Mouse (Mus musculus): ENCODE results near the gene Gpatch2l. TPM values are rescaled to one million over a fixed set of nuclear protein-coding genes. Genes with fewer than 3 reads are reported as not detected.

The Gpatch2l gene
- 10 to 100 TPM; 35.8 to 37.2 TPM for total RNA-seq (2021)

DNA sequence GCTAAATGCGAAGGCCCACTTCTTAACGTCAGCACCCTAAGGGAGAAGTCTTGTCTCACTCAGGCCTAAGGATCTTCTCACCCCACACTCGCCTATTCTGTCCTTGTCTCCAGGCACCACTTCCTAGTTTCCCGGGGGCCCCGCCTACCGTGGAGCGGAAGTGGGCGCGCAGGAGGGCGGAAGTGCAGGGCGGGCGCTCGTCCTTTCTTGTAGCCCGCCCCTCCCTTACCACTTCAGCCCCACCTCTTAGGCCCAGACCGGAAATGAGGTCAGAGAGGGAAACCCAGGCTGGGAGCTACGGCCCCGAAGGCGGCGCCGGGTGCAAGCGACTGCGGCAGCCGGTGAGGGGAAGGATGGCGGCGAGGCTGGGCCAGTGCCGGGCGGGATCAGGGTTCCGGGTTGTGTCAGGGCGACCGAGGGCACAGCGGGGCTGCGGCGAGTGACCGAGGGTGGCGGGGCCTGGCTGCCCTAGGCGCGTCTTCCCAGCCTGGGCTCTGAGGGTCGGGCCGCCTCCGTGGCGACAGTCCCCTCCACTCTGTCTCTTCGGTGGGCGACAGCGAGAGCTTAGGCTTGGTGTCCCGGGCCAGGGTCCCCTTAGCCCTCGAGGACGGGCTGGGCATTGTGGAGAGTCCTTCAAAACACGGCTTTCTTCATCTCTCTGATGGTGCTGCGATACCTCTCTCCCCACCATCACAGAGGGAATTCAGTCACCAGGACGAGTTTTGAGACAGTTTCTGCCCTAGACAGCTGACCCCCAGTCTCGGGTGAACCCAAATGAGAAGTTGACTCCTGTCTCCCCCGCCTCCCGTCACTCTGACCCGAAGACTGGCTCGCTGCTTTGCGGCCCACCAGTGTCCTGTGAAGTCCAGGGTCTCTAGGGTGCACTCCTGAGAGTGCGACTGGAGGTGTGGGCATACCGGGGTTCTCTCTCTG lies at the start of gene Gpatch2l:
Gpatch2l (plus strand) TSS at position 255 of the 933 bp plus-strand sequence.
- intact Hi-C loops (cut with DNase I), result no loop called here
- peak; percentile 89 to 98 for DNase-seq (ENCODE audit: low spot score in 2 of 2)

DNA sequence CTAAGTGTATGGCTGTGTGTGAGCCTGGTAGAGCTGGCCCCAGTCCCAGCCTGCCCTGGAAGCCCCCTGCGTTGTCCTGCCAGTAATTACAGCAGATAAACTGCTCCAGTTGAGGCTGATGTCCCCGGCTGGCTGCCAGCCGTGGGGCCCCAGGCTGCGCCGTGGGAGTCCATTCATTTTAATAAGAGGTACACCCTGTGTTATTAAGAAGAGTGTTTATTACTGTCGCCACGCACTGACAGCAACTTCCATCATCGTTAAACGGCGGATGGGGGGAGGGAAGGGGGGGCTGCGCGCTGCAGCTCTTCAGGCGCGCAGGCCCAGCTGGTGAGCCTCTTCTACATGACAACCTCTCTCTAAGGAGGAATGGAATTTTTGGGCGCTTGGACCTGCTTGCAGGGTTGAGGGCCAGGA lies 49.6 kb upstream of the Gpatch2l start:
- intact Hi-C loops (cut with DNase I), result no loop called here

DNA sequence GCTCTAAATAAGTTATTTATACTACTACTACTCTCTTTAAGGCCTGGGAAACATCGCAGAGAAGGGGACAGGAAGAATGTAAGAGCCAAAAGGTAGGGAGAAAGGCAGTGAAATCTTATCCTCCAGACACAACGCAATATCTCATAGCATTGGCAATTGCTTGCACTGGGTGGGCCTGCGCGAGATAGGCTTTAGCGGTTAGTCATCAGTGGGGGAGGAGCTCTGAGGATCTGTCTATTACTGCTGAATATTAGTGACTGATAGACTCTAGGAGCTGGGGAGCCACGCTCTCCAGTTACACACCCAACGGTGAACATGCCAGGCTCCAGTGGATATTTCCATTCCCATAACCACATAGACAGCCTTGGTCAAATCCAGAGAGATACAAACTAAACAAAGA lies 44.7 kb upstream of the Gpatch2l start:
- intact Hi-C loops (cut with DNase I), result no loop called here
- DNase-seq (ENCODE audit: low spot score in 2 of 2), result no peak

More for the DNA sequence above, 49.6 kb upstream of the Gpatch2l start:
- no peak for DNase-seq (ENCODE audit: low spot score in 2 of 2)

DNA sequence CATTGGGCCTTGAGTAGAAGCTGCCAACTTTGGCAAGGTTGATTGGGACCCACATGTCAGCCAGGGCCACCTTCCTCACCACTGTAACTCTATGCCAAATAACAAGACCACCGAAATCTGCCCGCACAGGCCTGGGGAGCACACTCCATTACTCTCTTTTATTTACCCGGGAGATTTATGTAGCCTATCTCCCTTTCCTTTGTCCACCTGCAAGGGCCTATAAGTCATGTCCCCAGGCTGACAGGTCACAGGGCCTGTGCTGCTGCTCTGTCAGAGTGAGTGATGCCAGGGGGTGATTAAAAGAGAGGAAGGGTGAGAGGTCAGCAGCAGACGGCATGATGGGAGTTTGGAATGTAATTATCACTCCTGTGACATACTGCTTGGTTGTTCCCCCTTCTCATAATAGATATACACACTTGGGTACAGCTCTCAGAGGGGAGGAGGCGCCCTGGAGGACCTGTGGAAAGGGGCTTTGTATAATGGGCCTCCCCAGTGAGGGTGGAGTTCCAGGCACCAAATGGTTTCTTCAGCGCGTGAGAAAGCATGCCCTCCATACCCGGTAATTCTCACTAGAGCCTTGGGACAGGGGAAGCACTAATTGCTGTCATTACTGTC lies 38.1 kb upstream of the Gpatch2l start:
- intact Hi-C loops (cut with DNase I), result no loop called here
- no peak for DNase-seq (ENCODE audit: low spot score in 2 of 2)

GRCm38 (mm10) chr12:86211099-86211520 lies 30.5 kb upstream of the Gpatch2l start:
- intact Hi-C loops (cut with DNase I), result no loop called here
- DNase-seq (ENCODE audit: low spot score in 2 of 2), result no peak

DNA sequence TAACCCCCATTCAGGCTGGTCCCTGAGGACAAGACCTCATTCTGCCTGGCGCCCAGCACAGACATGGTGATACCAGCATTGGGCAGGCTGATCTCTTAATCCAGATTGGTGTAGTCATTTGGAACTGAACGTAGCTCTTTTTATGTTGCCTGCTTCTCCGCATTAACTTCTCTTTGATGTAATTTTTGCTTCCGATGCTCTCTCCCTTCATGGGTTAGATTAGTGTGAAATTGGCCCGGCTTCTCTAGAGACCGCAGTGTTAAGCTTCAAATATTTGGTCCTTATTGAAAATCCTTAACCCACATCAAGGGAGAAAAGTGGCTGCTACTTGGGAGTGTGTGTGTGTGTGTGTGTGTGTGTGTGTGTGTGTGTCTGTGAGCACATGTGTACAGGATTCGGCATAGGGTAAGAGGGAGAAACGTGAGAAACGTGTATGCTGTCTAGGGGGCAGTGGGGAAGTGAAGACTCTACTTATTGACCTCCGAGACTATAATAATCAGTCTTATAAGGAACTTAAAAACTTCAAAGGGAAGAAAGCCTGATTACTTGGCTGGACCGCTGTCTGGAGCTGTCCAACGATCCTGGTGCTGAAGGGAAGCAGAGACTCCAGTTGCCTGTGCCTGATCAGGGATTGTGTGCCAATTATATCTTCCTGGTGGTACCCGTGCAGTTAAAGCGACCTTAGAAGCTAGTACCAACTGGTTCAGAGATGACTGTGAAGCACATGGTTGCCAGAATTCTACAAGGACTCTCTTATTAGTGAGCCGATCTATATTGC lies 28.8 kb upstream of the Gpatch2l start:
- no peak for DNase-seq (ENCODE audit: low spot score in 2 of 2)
- intact Hi-C loops (cut with DNase I), result no loop called here

DNA sequence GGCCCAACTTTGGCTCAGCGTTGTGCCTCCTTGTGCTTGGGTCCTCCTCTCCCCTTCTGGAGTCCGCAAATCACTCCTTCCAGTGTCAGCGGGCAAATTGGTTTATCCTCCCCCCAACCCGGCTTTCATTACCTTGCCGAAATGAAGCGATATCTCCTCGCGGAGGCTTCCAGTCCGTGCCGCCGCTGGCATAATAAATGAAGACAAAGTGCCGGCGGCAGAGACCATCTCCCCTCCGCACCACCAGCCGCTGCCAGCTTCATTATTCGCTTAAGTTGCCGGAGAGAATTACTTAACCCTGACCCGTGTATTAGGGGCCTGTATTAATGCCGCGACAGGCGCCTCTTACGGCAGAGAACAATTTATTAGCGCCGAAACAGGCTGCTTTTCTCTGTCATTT lies 27.5 kb upstream of the Gpatch2l start:
- DNase-seq (ENCODE audit: low spot score in 2 of 2), result no peak
- intact Hi-C loops (cut with DNase I), result no loop called here

- intact Hi-C loops (cut with DNase I), result no loop called here
- no peak for DNase-seq (ENCODE audit: low spot score in 2 of 2)
Measured at GRCm38 (mm10) chr12:86216687-86217421, 24.8 kb upstream of the Gpatch2l start.

GRCm38 (mm10) chr12:86220200-86221021 lies 21.2 kb upstream of the Gpatch2l start:
- intact Hi-C loops (cut with DNase I), result no loop called here
- DNase-seq (ENCODE audit: low spot score in 2 of 2), result peak in 1 of 2 experiments; percentile 19

GRCm38 (mm10) chr12:86221074-86221703 lies 20.5 kb upstream of the Gpatch2l start:
- DNase-seq (ENCODE audit: low spot score in 2 of 2), result no peak
- intact Hi-C loops (cut with DNase I), result no loop called here

DNA sequence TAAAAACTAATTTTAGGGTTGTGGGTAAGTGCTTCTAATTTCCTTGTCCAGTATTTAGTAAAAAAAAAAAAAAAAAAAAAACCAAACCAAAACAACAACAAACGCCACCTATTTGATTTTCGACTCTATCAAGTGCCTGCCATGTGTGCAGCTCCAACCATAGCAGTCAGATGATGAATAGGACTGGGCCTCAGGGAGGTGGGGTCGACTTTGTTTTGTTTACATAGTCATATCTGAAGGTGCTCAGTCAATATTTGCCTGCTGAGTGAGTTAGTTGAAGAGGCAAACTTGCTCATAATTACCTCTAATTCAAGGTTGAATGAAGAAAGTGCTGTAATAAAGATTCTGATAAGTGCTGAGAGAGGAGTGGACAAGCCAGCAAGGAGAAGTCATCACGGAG lies 7.4 kb upstream of the Gpatch2l start:
- DNase-seq (ENCODE audit: low spot score in 2 of 2), result no peak
- intact Hi-C loops (cut with DNase I), result no loop called here

DNA sequence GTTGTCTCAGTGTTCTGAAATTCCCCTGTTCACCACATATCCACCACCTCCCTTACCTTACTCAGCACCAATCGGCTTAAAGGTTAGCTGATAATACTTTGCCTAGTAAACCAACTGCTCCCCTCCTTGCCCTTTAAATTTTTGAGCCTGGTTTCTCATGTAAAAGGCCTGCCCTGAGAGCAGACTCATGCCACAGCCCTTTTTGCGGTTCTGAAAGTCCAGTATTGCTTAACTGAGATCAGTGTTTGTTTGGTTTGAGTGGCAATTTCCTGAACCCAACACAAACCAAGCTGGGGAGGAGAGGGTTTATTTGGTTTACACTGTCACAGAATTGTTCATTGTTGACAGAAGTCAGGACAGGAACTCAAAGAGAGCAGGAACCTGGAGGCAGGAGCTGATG lies 2.9 kb upstream of the Gpatch2l start:
- intact Hi-C loops (cut with DNase I), result no loop called here
- DNase-seq (ENCODE audit: low spot score in 2 of 2), result no peak

- DNase-seq (ENCODE audit: low spot score in 2 of 2), result peak in 1 of 2 experiments; percentile 16
- intact Hi-C loops (cut with DNase I), result no loop called here
Measured at GRCm38 (mm10) chr12:86242563-86242962, 905 bp downstream of the Gpatch2l start.

DNA sequence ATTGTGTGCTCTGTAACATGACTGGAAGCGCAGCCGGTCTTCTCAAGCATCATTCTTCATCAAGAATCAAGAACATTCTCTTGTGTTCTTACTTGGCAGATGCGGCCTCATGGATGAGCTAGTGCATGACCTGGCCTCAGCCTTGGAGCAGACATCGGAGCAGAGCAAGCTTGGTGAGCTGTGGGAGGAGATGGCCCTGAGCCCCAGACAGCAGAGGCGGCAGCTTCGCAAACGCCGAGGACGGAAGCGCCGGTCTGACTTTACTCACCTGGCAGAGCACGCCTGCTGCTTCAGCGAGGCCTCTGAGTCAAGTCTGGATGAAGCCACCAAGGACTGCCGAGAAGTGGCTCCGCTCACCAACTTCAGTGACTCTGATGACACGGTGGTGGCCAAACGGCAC lies 2.3 kb downstream of the Gpatch2l start:
- DNase-seq (ENCODE audit: low spot score in 2 of 2), result no peak
- intact Hi-C loops (cut with DNase I), result no loop called here

GRCm38 (mm10) chr12:86250183-86250582 lies 8.5 kb downstream of the Gpatch2l start:
- intact Hi-C loops (cut with DNase I), result no loop called here
- no peak for DNase-seq (ENCODE audit: low spot score in 2 of 2)

- intact Hi-C loops (cut with DNase I), result no loop called here
- DNase-seq (ENCODE audit: low spot score in 2 of 2), result no peak
Measured at GRCm38 (mm10) chr12:86254910-86255309, 13.3 kb downstream of the Gpatch2l start.

DNA sequence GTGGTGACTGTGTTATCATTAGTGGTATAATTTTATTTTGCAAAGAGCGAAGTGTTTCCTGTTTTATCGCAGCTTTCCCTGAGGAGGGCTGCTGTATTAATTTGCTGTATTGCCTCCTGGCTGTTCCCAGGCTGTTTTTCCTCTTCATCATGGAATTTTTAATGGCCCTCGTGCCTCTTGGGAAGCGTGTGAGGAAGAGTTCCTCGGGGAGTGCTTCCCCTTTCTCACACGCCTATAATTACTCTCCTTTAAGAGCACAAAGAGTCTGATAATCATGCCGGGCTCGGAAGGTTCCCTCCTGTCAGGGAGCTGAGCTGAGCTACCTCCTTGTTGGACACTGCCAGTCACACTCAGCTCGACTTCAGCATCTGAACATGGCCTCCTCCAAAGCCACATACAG lies 30.0 kb downstream of the Gpatch2l start:
- DNase-seq (ENCODE audit: low spot score in 2 of 2), result no peak

GRCm38 (mm10) chr12:86274246-86274645 lies 32.6 kb downstream of the Gpatch2l start:
- intact Hi-C loops (cut with DNase I), result no loop called here
- no peak for DNase-seq (ENCODE audit: low spot score in 2 of 2)

More for the DNA sequence above, 30.0 kb downstream of the Gpatch2l start:
- intact Hi-C loops (cut with DNase I), result no loop called here

All from left cerebral cortex, postnatal 25 days (tissue).